Mouse (Mus musculus) liver, embryonic 15.5 days (tissue): ENCODE measurements around the gene Bst2. TPM values are rescaled to one million over a fixed set of nuclear protein-coding genes. Genes with fewer than 3 reads are reported as not detected.

Experiments
- ATAC-seq: fragments of 200-750 bp; cut with Nextera tagmentation; 2 replicates; pipeline ENCODE4 v1.8.0; 2017; ENCODE audit warnings: moderate number of reproducible peaks, mild to moderate bottlenecking, moderate library complexity; ENCODE audit not compliant: insufficient read depth
- H3K27ac ChIP-seq: fragments of 300-500 bp; sonication (generic); replicated peaks from 2 replicates; pipeline ENCODE4 v1.5.1; 2015; ENCODE audit warnings: mild to moderate bottlenecking, inconsistent platforms
- H3K27me3 ChIP-seq: fragments of 300-500 bp; sonication (generic); 2 replicates; pipeline ENCODE4 v1.6.1; 2015; ENCODE audit warnings: mild to moderate bottlenecking, inconsistent platforms
- H3K36me3 ChIP-seq: fragments of 300-500 bp; sonication (generic); replicated peaks from 2 replicates; pipeline ENCODE4 v1.6.1; 2015; ENCODE audit warnings: moderate library complexity, mild to moderate bottlenecking, inconsistent platforms
- H3K4me1 ChIP-seq: fragments of 300-500 bp; sonication (generic); replicated peaks from 2 replicates; pipeline ENCODE4 v1.6.1; 2015; ENCODE audit warnings: inconsistent platforms
- H3K4me2 ChIP-seq: fragments of 300-500 bp; sonication (generic); 2 replicates; pipeline ENCODE4 v1.6.1; 2015; ENCODE audit warnings: moderate library complexity, mild to moderate bottlenecking, inconsistent platforms
- H3K4me3 ChIP-seq: fragments of 300-500 bp; sonication (generic); replicated peaks from 2 replicates; pipeline ENCODE4 v1.5.1; 2015; ENCODE audit warnings: mild to moderate bottlenecking, inconsistent platforms
- H3K9ac ChIP-seq: fragments of 300-500 bp; sonication (generic); 2 replicates; pipeline ENCODE4 v1.6.1; 2015; ENCODE audit warnings: moderate library complexity, mild to moderate bottlenecking, inconsistent platforms
- H3K9me3 ChIP-seq: fragments of 300-500 bp; sonication (generic); replicated peaks from 2 replicates; pipeline ENCODE4 v1.6.1; 2016; ENCODE audit warnings: inconsistent platforms
- WGBS: fragments of 180-500 bp; shearing (Covaris S2); methylation state at CpG from one replicate; pipeline ENCODE4 v1.1.7; 2015; ENCODE audit warnings: mixed read lengths; ENCODE audit not compliant: insufficient replicate concordance; 5-methylcytosine and 5-hydroxymethylcytosine counted together
- polyA plus RNA-seq: library from polyadenylated mRNA; unstranded; fragments of >200 nt; fragmentation: Nextera tagmentation; extraction: Ambion mirVana; gene quantifications from 2 replicates; pipeline ENCODE4 v1.2.1, GENCODE M21; 2015

Gene Bst2
- polyA plus RNA-seq, 1 experiment from 2014 or later: 37.3 TPM

DNA sequence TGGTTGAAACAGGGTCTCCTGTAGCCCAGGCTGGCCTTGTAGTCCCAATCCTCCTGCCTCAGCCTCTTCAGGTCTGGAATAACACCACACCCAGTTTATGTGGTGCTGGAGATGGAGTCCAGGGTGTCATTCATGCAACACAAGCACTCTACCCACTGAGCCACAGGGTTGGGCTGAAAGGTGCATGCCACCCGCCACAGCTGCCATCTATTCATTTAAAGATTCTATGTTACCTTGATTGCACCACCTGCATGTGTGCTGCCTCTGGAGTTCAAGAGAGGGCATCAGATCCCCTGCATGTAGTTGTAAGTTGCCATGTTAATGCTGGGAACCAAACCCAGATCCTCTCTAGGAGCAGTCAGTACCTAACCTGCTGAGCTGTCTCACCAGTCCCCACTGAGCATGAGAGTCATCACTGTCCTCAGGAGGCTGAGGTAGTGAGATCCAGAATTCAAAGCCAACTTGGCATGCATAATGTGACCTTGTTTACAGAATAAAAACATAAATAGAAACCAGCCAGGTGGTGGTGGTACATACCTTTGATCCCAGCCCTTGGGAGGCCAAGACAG, 40.1 kb downstream of the Bst2 start:
- Histone ChIP-seq H3K27ac (no peak overlapping the region), H3K36me3 (peaks cover 17% of the 10 kb centered on the region), H3K9me3 (no peaks in the 10 kb centered on the region), H3K4me2 (no peak overlapping the region), H3K27me3 (no peaks in the 10 kb centered on the region), H3K9ac (no peak overlapping the region), H3K4me1 (peaks cover 30% of the 10 kb centered on the region), H3K4me3 (no peak overlapping the region)
- WGBS: 66% methylated on average over 1 of the region's 1 CpGs
- no peak for ATAC-seq

- no peak; the same call in 1 of the 2 replicates for ATAC-seq
- 49% methylated on average over 11 of the region's 11 CpGs for WGBS
These were observed 40.8 kb downstream of the Bst2 start for GRCm38 (mm10) chr8:71496481-71496880.

GRCm38 (mm10) chr8:71495811-71496210, 41.4 kb downstream of the Bst2 start:
- peaks cover 26% of the 10 kb centered on the region for H3K36me3 ChIP-seq
- no peaks in the 10 kb centered on the region for H3K9me3 ChIP-seq
- H3K9ac ChIP-seq: no peak overlapping the region
- H3K4me2 ChIP-seq: no peak overlapping the region
- H3K4me3 ChIP-seq: no peak overlapping the region
- no peak overlapping the region for H3K27ac ChIP-seq
- 75% methylated on average over 5 of the region's 5 CpGs for WGBS
- H3K4me1 ChIP-seq: peaks cover 30% of the 10 kb centered on the region
- H3K27me3 ChIP-seq: no peaks in the 10 kb centered on the region
- ATAC-seq: no peak

More at GRCm38 (mm10) chr8:71496481-71496880, 40.8 kb downstream of the Bst2 start:
- no peak overlapping the region for H3K4me3 ChIP-seq
- H3K27ac ChIP-seq: no peak overlapping the region
- no peaks in the 10 kb centered on the region for H3K27me3 ChIP-seq
- H3K9ac ChIP-seq: no peak overlapping the region
- H3K4me2 ChIP-seq: no peak overlapping the region
- H3K4me1 ChIP-seq: peaks cover 30% of the 10 kb centered on the region
- peaks cover 19% of the 10 kb centered on the region for H3K36me3 ChIP-seq
- H3K9me3 ChIP-seq: no peaks in the 10 kb centered on the region

GRCm38 (mm10) chr8:71495039-71495438, 42.2 kb downstream of the Bst2 start:
- no peak overlapping the region for H3K4me3 ChIP-seq
- no peaks in the 10 kb centered on the region for H3K9me3 ChIP-seq
- H3K4me2 ChIP-seq: no peak overlapping the region
- H3K27me3 ChIP-seq: no peaks in the 10 kb centered on the region
- peaks cover 29% of the 10 kb centered on the region for H3K36me3 ChIP-seq
- H3K27ac ChIP-seq: no peak overlapping the region
- H3K4me1 ChIP-seq: peaks cover 32% of the 10 kb centered on the region
- 29% methylated on average over 16 of the region's 16 CpGs for WGBS
- no peak overlapping the region for H3K9ac ChIP-seq
- ATAC-seq: no peak

DNA sequence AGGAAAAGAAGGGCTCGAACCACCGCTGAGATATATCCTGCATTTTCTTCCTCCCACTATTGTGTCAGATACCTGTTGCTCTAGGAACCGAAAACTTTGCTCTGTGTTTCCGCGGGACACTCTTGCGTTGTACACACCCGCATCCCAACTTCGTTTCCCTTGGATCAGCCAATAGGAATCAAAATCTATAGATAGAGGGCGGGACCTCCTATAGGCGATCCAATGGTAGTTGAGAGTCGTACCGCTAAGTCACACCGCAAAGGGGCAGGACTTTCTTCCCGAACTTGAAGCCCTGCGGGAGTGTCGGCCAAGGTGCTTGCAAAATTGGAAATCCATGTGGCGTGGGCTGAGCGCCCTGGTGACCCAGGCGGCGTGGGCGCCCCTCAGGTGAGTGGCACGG, 48.8 kb downstream of the Bst2 start:
- peak overlapping the region; percentile 79 for H3K4me3 ChIP-seq
- peak overlapping the region; percentile 99 for H3K4me2 ChIP-seq
- peak overlapping the region; percentile 72 for H3K9ac ChIP-seq
- WGBS: under 1% methylated on average over 22 of the region's 22 CpGs
- ATAC-seq: peak; percentile 91
- H3K9me3 ChIP-seq: no peaks in the 10 kb centered on the region
- peak overlapping the region; percentile 82 for H3K27ac ChIP-seq
- peaks cover 23% of the 10 kb centered on the region for H3K36me3 ChIP-seq
- peaks cover 49% of the 10 kb centered on the region for H3K4me1 ChIP-seq
- H3K27me3 ChIP-seq: peaks cover 5% of the 10 kb centered on the region; the same call in 1 of the 2 replicates

GRCm38 (mm10) chr8:71487691-71488445, 49.4 kb downstream of the Bst2 start, which contains the start of gene Gtpbp3:
TSS of gene Gtpbp3 (plus strand) at chr8:71488103.
- H3K27me3 ChIP-seq: peaks cover 5% of the 10 kb centered on the region; the same call in 1 of the 2 replicates
- WGBS: under 1% methylated on average over 33 of the region's 33 CpGs
- H3K4me2 ChIP-seq: peak within 1 kb of the TSS; percentile 99
- H3K9ac ChIP-seq: peak within 1 kb of the TSS; percentile 72
- peak within 1 kb of the TSS; percentile 82 for H3K27ac ChIP-seq
- H3K9me3 ChIP-seq: no peaks in the 10 kb centered on the region
- H3K4me1 ChIP-seq: peaks cover 46% of the 10 kb centered on the region
- peaks cover 19% of the 10 kb centered on the region for H3K36me3 ChIP-seq
- peak; percentile 23 for ATAC-seq
- peak within 1 kb of the TSS; percentile 79 for H3K4me3 ChIP-seq

- peak overlapping the region; percentile 86 for H3K4me2 ChIP-seq
- peak overlapping the region; percentile 62 for H3K4me3 ChIP-seq
- H3K9me3 ChIP-seq: no peaks in the 10 kb centered on the region
- H3K36me3 ChIP-seq: peaks cover 7% of the 10 kb centered on the region; the same call in 1 of the 2 replicates
- no peak for ATAC-seq
- H3K27ac ChIP-seq: no peak overlapping the region
- H3K4me1 ChIP-seq: peaks cover 46% of the 10 kb centered on the region
- H3K27me3 ChIP-seq: peaks cover 11% of the 10 kb centered on the region
- WGBS: 28% methylated on average over 7 of the region's 7 CpGs
- no peak overlapping the region for H3K9ac ChIP-seq
These were observed 51.1 kb downstream of the Bst2 start for GRCm38 (mm10) chr8:71486136-71486529.

GRCm38 (mm10) chr8:71485142-71486135, 51.8 kb downstream of the Bst2 start, which contains the start of gene Ano8:
TSS of gene Ano8 (minus strand) at chr8:71485963.
- peaks cover 52% of the 10 kb centered on the region for H3K4me1 ChIP-seq

GRCm38 (mm10) chr8:71484736-71485135, 52.5 kb downstream of the Bst2 start:
- H3K27me3 ChIP-seq: peaks cover 15% of the 10 kb centered on the region
- no peak overlapping the region for H3K27ac ChIP-seq
- H3K4me2 ChIP-seq: no peak overlapping the region; the same call in 1 of the 2 replicates
- ATAC-seq: no peak
- no peaks in the 10 kb centered on the region for H3K9me3 ChIP-seq
- WGBS: 85% methylated on average over 19 of the region's 19 CpGs
- H3K9ac ChIP-seq: no peak overlapping the region
- peaks cover 54% of the 10 kb centered on the region for H3K4me1 ChIP-seq
- H3K36me3 ChIP-seq: no peaks in the 10 kb centered on the region
- no peak overlapping the region for H3K4me3 ChIP-seq

More at GRCm38 (mm10) chr8:71485142-71486135, 51.8 kb downstream of the Bst2 start, which contains the start of gene Ano8:
- no peak for ATAC-seq
- H3K36me3 ChIP-seq: no peaks in the 10 kb centered on the region
- H3K4me2 ChIP-seq: peak within 1 kb of the TSS; percentile 86
- WGBS: 5% methylated on average over 51 of the region's 58 CpGs
- H3K4me3 ChIP-seq: peak within 1 kb of the TSS; percentile 62
- no peaks in the 10 kb centered on the region for H3K9me3 ChIP-seq
- peaks cover 15% of the 10 kb centered on the region for H3K27me3 ChIP-seq
- H3K9ac ChIP-seq: peak within 1 kb of the TSS; percentile 57
- H3K27ac ChIP-seq: 0 out of 2 replicates have a peak within 1 kb of the TSS, but pooled peaks have one; percentile 24
